Comparison of ENCODE assay signal across 18 mouse cellular contexts in the genomic region with DNA sequence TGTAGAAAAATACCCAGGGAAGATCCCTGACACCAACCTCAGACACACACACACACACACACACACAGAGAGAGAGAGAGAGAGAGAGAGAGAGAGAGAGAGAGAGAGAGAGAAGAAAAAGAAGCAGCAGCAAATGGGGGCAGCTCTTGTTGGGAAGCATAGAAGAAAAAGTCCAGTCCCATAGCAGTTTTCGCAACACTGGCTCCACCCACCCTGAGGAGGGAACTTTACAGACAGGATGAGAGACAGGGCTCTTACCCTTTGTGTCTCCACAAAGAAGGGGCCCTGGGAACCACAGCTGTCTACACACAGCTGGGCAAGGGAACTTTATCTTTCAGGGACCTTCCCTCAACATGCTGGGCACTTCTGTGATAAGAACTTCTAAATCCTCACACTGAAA.
DNase-seq lines count a peak whose midpoint lies in the region; ATAC-seq and TF ChIP-seq lines count a peak whose summit lies in the region.
"Had no signal": no experiment of that assay in that cellular context is flagged by ENCODE, and none has a peak within 500 bp of the region (broad histone marks: within the 10 kb centered on the region; RNA-seq: fewer than 3 reads in every experiment).

No protein-coding gene starts in this region.

- no peak overlapping the region for H3K4me2 ChIP-seq in lung, embryonic 14.5 days
- no peak overlapping the region for H3K4me2 ChIP-seq in forebrain, postnatal 0 days (ENCODE audit: low read depth)
- H3K4me2 ChIP-seq: embryonic facial prominence, embryonic 13.5 days; forebrain, embryonic 12.5 days; heart, embryonic 15.5 days; hindbrain, embryonic 14.5 days had no signal

- no peaks in the 10 kb centered on the region for H3K27me3 ChIP-seq in lung, embryonic 14.5 days (ENCODE audit: insufficient read depth, low read length)
- no peaks in the 10 kb centered on the region for H3K27me3 ChIP-seq in forebrain, postnatal 0 days (ENCODE audit: insufficient read depth, low read length)
- H3K27me3 ChIP-seq: embryonic facial prominence, embryonic 13.5 days; forebrain, embryonic 12.5 days; heart, embryonic 15.5 days had no signal

- H3K4me1 ChIP-seq in lung, embryonic 14.5 days (ENCODE audit: insufficient read depth), result no peaks in the 10 kb centered on the region
- H3K4me1 ChIP-seq in forebrain, postnatal 0 days (ENCODE audit: insufficient read depth), result peaks cover 3% of the 10 kb centered on the region; the same call in 1 of the 2 replicates
- H3K4me1 ChIP-seq: forebrain, embryonic 12.5 days had no signal

- DNase-seq in lung, embryonic 14.5 days, result peak; percentile 66
- no peak for DNase-seq in lung, postnatal 25 days (ENCODE audit: low spot score)
- DNase-seq in adipocyte (ENCODE audit: low spot score), result peak; percentile 36
- DNase-seq in lung, postnatal 36 days, result peak; percentile 44
- DNase-seq in thymus, postnatal 10 days (ENCODE audit: low spot score in 2 of 2), result peak; percentile 72 to 75
- no peak for DNase-seq in cerebellum, postnatal 4 days (ENCODE audit: low spot score in 2 of 2)
- DNase-seq in forebrain, postnatal 0 days, result no peak
- DNase-seq in right cerebral cortex, adult 2 months (ENCODE audit: low spot score in 2 of 2), result no peak
- DNase-seq: adrenal gland, postnatal 36 days; cerebellum, adult 8-10 months; gastrocnemius, postnatal 10 days; layer of hippocampus, adult 9-11 months; left cerebral cortex, postnatal 4 days had no signal

- ATAC-seq in lung, embryonic 14.5 days (ENCODE audit: insufficient read depth), result peak; percentile 36; the same call in 1 of the 2 replicates
- no peak for ATAC-seq in forebrain, postnatal 0 days

- no peaks in the 10 kb centered on the region for H3K36me3 ChIP-seq in lung, embryonic 14.5 days (ENCODE audit: insufficient read depth)
- no peaks in the 10 kb centered on the region; the same call in 1 of the 2 replicates for H3K36me3 ChIP-seq in forebrain, postnatal 0 days (ENCODE audit: insufficient read depth)

- H3K4me3 ChIP-seq in lung, embryonic 14.5 days (ENCODE audit: low read depth, low read length), result no peak overlapping the region
- H3K4me3 ChIP-seq in forebrain, postnatal 0 days (ENCODE audit: low read depth, low read length), result no peak overlapping the region
- H3K4me3 ChIP-seq: embryonic facial prominence, embryonic 13.5 days; forebrain, embryonic 12.5 days; heart, embryonic 15.5 days; megakaryocyte, embryonic 14.5 days had no signal

- 56% methylated on average over 1 of the region's 1 CpGs for WGBS in lung, embryonic 14.5 days
- WGBS in forebrain, postnatal 0 days, result 86% methylated on average over 1 of the region's 1 CpGs

- H3K9me3 ChIP-seq in lung, embryonic 14.5 days (ENCODE audit: low read depth, low read length), result no peaks in the 10 kb centered on the region
- H3K9me3 ChIP-seq in forebrain, postnatal 0 days (ENCODE audit: low read length), result no peaks in the 10 kb centered on the region
- H3K9me3 ChIP-seq: embryonic facial prominence, embryonic 13.5 days; forebrain, embryonic 12.5 days; heart, embryonic 15.5 days; megakaryocyte, embryonic 14.5 days had no signal

- H3K9ac ChIP-seq in lung, embryonic 14.5 days, result no peak overlapping the region
- H3K9ac ChIP-seq in forebrain, postnatal 0 days, result no peak overlapping the region
- H3K9ac ChIP-seq: embryonic facial prominence, embryonic 13.5 days; forebrain, embryonic 12.5 days; heart, embryonic 15.5 days; hindbrain, embryonic 14.5 days had no signal

- TF ChIP-seq CTCF in lung, embryonic 14.5 days (IDR thresholded peaks at IDR 0.05; ENCODE audit: low read depth), result no peak
- TF ChIP-seq CTCF in forebrain, postnatal 0 days (IDR thresholded peaks at IDR 0.05; ENCODE audit: low read depth), result no peak

- no peak overlapping the region for H3K27ac ChIP-seq in lung, embryonic 14.5 days (ENCODE audit: low read depth)
- H3K27ac ChIP-seq in forebrain, postnatal 0 days (ENCODE audit: low read depth, low read length), result no peak overlapping the region
- H3K27ac ChIP-seq: embryonic facial prominence, embryonic 13.5 days; forebrain, embryonic 12.5 days; heart, embryonic 15.5 days; hindbrain, embryonic 14.5 days had no signal

Comparison
In these comparisons a context has a peak if more than half of its experiments do, and no peak if none do; other contexts are left out.
1. DNase-seq: peak in lung, embryonic 14.5 days (single experiment), adipocyte (single experiment), lung, postnatal 36 days (single experiment) and thymus, postnatal 10 days (2 of 2); none in lung, postnatal 25 days (single experiment), cerebellum, postnatal 4 days (0 of 2), forebrain, postnatal 0 days (single experiment) and right cerebral cortex, adult 2 months (0 of 2).